Mouse (Mus musculus): ENCODE data around the gene Pdzk1. TPM values are rescaled to one million over a fixed set of nuclear protein-coding genes. Genes with fewer than 3 reads are reported as not detected.

Pdzk1 gene
- polyA plus RNA-seq (2012), result 0.02 TPM in 1 of 2 replicates, not detected in the other

GRCm38 (mm10) chr3:96828984-96829383 is at the start of gene Pdzk1, which contains the start of gene Cd160:
Pdzk1 (plus strand) TSS chr3:96829284.
Cd160 (minus strand) TSS chr3:96829351.
- no peak for TF ChIP-seq GATA1 (IDR thresholded peaks at IDR 0.05; ENCODE audit: low read length)

GRCm38 (mm10) chr3:96782236-96782635 is 46.8 kb upstream of the Pdzk1 start:
- TF ChIP-seq GATA1 (IDR thresholded peaks at IDR 0.05; ENCODE audit: low read length), result no peak

- peak; percentile 28 for TF ChIP-seq GATA1 (IDR thresholded peaks at IDR 0.05; ENCODE audit: low read length)
These were observed 41.3 kb upstream of the Pdzk1 start for GRCm38 (mm10) chr3:96787784-96788183.

GRCm38 (mm10) chr3:96788506-96788905 is 40.6 kb upstream of the Pdzk1 start:
- no peak for TF ChIP-seq GATA1 (IDR thresholded peaks at IDR 0.05; ENCODE audit: low read length)

- no peak for TF ChIP-seq GATA1 (IDR thresholded peaks at IDR 0.05; ENCODE audit: low read length)
These were observed 28.8 kb upstream of the Pdzk1 start for GRCm38 (mm10) chr3:96800254-96800653.

- peak; percentile 32 for TF ChIP-seq GATA1 (IDR thresholded peaks at IDR 0.05; ENCODE audit: low read length)
These were observed 26.9 kb upstream of the Pdzk1 start for GRCm38 (mm10) chr3:96802214-96802613.

GRCm38 (mm10) chr3:96808136-96808535 is 20.9 kb upstream of the Pdzk1 start:
- no peak for TF ChIP-seq GATA1 (IDR thresholded peaks at IDR 0.05; ENCODE audit: low read length)

- TF ChIP-seq GATA1 (IDR thresholded peaks at IDR 0.05; ENCODE audit: low read length), result no peak
These were observed 20.4 kb upstream of the Pdzk1 start for GRCm38 (mm10) chr3:96808651-96809050.

GRCm38 (mm10) chr3:96811232-96811631 is 17.9 kb upstream of the Pdzk1 start:
- TF ChIP-seq GATA1 (IDR thresholded peaks at IDR 0.05; ENCODE audit: low read length), result no peak

GRCm38 (mm10) chr3:96812395-96813091 is 16.5 kb upstream of the Pdzk1 start:
- no peak for TF ChIP-seq GATA1 (IDR thresholded peaks at IDR 0.05; ENCODE audit: low read length)

GRCm38 (mm10) chr3:96813106-96813505 is 16.0 kb upstream of the Pdzk1 start:
- TF ChIP-seq GATA1 (IDR thresholded peaks at IDR 0.05; ENCODE audit: low read length), result no peak

- TF ChIP-seq GATA1 (IDR thresholded peaks at IDR 0.05; ENCODE audit: low read length), result no peak
These were observed 15.4 kb upstream of the Pdzk1 start for GRCm38 (mm10) chr3:96813591-96814244.

GRCm38 (mm10) chr3:96814342-96814741 is 14.7 kb upstream of the Pdzk1 start:
- TF ChIP-seq GATA1 (IDR thresholded peaks at IDR 0.05; ENCODE audit: low read length), result no peak

GRCm38 (mm10) chr3:96820116-96820915 is 8.8 kb upstream of the Pdzk1 start:
- TF ChIP-seq GATA1 (IDR thresholded peaks at IDR 0.05; ENCODE audit: low read length), result no peak

- TF ChIP-seq GATA1 (IDR thresholded peaks at IDR 0.05; ENCODE audit: low read length), result no peak
These were observed 7.5 kb upstream of the Pdzk1 start for GRCm38 (mm10) chr3:96821581-96821980.

GRCm38 (mm10) chr3:96823701-96824100 is 5.4 kb upstream of the Pdzk1 start:
- TF ChIP-seq GATA1 (IDR thresholded peaks at IDR 0.05; ENCODE audit: low read length), result peak; percentile 5

Data from G1E-ER4 (cell line).